Mouse (Mus musculus): Measurements from ENCODE around the gene Hrk.

Gene Hrk

GRCm38 (mm10) chr5:118164581-118164980 lies at the start of gene Hrk:
Gene Hrk (plus strand): TSS chr5:118164648.
- DNase-seq, result no peak

DNA sequence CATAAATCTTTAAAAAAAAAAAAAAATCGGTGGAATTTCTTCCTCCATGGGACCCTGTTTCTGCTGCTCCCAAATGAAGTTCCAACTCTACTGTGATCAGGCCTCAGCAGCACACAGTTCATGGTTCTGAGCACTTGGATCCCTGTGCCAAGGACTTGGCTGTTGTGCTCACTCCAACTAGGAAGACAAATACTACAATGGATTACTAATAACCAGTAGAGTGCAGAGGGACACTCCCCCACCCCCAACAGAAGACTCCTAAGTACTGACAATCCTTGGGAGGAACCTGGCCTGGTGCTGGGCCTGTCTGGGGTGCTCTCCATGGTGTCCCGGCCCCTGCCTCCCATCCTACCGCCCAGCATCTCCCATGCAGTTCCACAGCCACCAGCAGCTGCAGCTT lies 46.1 kb upstream of the Hrk start:
- DNase-seq, result no peak

DNA sequence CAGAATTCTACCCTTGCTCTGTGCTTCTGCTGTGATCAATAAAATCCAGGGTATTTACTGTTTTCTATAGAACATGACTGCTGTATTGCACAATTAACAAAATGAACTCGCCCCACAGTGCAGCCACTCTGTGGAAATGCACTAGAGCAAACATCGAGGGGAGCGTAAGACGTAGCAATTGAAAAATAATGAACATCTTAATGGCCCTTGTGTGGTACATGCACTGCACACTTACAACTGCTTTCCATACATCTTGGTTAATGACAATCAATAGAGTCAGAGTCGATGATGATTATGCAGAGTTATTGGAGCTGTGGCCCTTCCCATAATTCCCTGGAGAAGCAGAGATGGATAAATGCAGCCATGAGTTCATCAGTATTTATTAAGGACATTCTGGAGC lies 45.5 kb upstream of the Hrk start:
- no peak for DNase-seq

GRCm38 (mm10) chr5:118120670-118121069 lies 43.8 kb upstream of the Hrk start:
- DNase-seq, result no peak

DNA sequence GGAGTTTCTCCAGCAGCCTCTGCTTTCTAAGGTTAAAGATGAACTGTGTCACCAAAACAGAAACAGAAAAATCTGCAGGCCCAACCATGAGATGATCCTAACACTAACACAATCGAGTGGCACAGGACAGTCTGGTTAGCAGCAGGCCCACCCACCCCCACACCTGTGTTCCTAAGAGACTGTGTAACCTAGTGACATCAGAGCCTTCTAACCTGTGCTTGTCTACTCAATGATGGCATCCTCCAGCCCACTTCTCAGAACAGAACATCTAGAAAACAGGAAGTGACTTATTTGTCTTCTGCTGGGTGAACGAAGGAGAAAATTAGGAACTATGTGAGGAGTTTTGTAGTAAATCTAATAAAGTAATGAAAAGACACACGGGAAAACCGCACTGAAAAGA lies 42.5 kb upstream of the Hrk start:
- DNase-seq, result no peak

GRCm38 (mm10) chr5:118123096-118123495 lies 41.4 kb upstream of the Hrk start:
- DNase-seq, result no peak

GRCm38 (mm10) chr5:118126671-118127070 lies 37.8 kb upstream of the Hrk start:
- DNase-seq, result no peak

DNA sequence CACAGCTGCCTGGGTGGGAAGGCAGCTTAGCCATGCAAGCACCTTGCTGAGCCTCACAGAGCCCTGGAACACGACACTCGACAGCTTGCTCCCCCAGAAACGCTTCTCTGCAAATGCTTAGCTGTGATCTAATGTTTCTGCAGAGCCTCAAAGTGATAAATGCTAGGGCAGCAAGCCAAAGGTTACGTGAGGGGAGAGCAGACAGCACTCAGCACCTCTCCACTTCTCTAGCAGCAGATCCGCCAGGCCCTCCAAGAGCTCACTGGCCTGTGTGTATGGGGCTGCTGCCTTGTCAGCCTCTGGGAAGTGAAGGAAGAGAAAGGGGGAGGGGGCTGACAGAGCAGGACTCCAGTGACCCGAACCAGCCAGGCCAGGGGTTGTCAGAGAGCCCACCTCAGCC lies 36.2 kb upstream of the Hrk start:
- DNase-seq, result no peak

GRCm38 (mm10) chr5:118128651-118129050 lies 35.8 kb upstream of the Hrk start:
- no peak for DNase-seq

DNA sequence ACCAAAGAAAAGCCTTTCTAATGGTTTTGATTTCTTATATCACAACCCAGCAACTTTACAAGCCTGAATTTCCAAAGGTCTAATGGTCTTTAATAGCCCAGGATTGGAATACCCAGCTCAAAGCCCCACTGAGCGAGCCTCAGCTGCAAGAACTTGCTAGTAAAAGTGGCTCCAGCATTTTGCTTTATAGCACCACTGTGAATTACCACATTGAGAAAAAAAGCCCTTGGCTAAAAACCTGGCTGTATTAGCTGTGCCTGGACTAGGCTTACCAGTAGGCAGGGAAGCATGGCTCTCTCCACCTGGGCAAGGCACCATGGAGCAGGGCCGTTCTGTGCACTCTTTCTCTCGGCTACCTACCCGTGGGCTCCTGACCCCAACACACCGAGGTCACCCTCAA lies 28.1 kb upstream of the Hrk start:
- no peak for DNase-seq

DNA sequence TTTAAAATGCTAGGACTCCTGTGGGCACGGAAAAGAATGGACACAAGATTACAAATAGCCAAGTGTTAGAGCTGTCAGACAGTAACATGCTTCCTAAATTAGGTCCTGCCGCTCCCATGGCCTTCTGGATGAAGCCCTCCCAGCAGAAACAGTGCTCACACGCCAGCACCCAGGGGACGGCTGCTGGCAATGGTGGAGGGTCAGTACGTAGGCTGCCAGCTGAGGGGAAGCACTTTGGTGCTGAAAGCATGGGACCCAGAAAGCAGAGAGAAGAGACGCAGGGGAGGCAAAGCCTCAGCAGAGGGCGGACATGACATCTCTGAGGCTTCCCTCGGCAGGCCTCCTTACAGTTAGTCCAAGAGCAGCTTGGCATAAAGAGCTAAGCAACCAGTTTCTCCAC lies 24.8 kb upstream of the Hrk start:
- no peak for DNase-seq

DNA sequence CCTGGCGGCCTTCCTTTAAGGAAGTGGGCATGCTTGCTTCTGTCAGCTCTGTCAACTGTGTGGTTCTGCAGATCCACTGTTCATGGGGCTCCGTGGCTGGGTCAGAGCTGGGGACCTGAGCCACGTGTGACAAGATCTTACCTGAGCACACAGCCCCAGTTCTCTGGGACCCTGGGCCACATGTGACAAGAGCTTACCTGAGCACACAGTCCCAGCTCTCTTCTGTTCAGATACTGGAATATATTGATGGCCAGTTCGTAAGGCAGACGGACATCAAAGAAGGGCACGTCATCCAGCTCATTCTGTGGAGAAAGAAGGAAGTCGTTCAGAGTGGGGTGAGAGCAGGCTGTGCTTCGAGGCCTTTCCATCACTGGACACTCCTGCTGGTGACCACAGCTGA lies 22.0 kb upstream of the Hrk start:
- no peak for DNase-seq

DNA sequence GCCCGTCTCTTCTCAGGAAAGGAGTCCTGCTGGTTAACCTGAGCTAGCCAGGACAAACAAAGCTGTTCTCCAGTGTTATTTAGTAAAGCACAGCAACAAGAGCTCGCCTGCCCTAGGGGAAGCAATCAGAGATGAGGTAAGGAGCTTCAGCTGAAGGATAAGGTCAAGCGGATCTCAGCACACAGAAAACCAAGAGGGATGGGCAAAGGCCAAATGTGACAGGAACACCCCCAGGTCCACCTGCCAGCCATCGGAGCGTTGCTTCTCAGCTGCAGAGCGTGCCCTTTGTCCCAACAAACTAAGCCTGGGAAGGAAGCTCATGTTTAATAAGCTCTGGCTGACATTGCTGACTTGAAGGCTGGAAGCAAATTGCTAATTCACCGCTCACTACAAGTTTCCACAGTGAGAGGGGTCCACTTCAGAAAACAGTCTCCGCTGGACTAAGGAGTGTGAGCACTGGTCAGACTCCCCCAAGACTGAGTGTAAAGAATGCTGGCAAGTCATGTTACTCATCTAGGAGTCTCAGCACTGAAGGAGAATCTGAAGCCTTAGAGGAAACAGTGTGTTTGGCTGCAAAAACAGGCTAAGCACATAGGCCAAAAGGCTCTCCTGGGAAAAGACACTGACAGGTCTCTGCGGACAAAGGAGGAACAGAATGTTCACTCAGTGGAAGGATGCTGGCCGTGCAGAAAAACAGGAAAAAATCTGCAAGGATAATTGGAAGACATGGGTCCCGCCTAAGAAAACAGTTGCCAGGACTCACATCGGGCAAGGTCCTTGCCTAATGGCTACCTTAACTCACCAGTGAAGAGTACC lies 21.0 kb upstream of the Hrk start:
- no peak for DNase-seq

- no peak for DNase-seq
Observed at GRCm38 (mm10) chr5:118144327-118144726, 20.1 kb upstream of the Hrk start.

DNA sequence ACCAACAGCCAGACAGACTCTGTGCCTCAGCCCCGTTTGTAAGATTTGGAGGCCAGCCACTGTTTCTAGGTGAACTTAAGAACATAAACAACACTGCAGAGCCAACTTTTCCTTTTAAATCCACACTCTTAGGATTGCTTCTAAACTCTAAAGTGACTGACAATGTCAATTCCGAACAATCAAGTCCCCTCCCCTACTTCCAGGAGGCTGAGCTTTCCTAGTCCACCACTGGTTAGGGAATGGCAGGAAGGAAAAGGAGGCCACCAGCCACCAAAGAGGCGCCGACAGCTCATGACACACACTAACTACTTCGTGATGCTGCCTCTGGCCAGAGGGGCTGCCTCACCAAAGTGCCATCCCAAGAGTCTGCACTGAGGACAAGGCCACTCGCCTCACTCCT lies 19.7 kb upstream of the Hrk start:
- DNase-seq, result no peak

DNA sequence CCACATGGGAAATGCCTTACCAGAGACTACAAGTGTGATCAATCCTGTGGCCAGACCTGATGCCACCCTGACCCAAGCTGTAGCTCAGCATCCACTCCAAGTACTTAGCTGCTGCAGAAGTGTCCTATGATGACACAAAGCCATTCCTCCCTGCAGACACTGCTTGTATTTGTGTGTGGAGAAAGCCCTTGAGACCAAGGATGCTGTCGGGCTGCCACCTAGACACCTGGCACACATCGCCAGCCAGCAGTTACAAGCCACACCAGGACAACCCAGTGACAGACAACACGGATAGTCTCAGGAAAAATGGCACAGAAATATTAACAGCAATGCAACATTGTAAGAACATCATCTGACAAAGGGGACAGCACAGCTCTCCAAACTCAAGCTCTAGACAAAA lies 19.0 kb upstream of the Hrk start:
- DNase-seq, result no peak

DNA sequence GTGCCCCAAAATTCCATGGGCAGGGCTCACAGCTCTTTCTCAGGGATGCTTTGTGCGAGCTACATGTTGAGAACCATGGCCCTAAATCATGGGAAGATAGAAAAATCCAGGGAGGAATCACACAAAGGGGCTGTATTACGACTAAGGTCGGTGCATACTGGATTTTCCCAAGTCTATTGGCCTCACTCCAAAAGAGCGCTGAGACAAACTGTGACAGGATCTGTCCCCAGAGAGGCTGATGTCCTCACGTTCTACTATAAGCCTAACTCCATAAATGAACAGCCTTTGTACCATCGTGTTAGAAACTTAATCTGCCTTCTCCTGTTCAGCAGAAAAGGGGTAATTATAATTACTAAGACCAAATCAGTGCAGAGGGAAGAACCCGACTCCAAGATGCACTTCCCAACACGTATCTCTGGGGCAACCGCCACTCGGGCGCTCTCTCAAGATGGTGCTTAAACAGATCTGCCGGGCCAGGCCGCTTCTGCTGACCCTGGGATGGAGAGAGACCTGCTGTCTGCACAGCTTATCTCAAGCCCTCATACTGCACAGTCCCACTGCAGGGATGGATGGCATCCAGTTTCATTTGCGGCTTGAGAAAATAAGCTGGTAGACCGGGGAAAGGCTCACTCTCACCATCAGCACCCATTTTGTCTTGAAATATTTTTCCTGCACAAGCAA lies 18.3 kb upstream of the Hrk start:
- no peak for DNase-seq

DNA sequence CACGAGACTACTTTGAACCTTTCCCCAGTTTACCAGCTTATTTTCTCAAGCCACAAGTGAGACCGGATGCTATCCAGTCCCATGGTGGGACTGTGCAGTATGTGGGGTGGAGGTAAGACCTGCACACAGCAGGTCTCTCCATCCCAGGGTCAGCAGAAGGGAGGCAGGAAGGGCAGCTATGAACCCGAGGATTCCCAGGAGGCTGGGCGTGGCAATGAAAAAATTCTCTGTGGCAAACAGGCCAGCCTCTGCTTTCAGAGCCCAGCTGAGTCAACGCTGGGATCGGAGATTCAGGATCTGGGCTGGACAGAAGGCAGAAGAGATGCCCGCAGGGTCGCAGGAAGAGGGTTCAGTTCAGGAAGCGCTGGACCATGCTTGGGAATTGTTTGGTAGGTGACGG lies 17.2 kb upstream of the Hrk start:
- DNase-seq, result no peak

- DNase-seq, result no peak
Observed at GRCm38 (mm10) chr5:118149711-118150110, 14.7 kb upstream of the Hrk start.

GRCm38 (mm10) chr5:118154839-118155564 lies 9.4 kb upstream of the Hrk start, which contains the start of gene Fbxw8:
Gene Fbxw8 (minus strand): TSS chr5:118155464.
- peak; percentile 90 for DNase-seq

GRCm38 (mm10) chr5:118155565-118155947 lies 8.9 kb upstream of the Hrk start:
- no peak for DNase-seq

DNA sequence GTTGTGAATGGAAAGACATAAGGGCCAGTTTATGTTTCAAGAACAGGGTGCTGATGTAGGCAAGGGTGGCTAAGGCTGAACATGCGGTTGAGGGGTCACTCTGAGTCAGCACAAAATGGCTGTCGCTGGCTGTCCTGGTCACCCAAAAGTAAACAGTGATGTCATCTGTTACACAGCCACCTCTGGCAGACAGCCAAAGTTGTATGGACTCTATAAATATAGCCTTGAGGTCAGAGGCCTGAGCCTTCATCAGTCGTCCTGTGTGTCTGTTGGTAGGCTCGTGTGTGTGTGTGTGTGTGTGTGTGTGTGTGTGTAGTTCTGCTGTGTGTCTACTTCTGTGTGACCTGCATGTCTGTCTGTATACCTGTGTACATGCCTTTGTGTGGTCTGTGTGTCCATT lies 7.5 kb upstream of the Hrk start:
- no peak for DNase-seq

DNA sequence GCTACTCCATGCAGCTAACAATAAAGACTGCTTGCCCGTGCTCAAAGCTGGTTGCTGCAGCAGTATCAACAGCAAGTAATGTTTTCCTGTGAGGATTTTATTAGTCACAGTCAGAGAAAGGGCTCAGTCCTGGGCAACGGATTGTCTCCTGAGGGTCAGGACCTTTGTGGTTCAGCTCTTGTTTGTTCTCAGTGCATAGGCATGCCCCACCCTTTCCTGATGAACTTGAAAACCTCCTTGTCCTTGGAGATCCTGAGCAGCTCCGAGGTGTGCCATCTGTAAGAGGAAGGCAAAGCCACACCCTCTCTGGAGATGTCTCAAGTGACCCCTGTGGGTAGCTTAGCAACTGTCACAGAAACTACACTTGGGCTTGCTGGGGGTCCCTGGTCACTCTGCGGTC lies 3.8 kb upstream of the Hrk start:
- DNase-seq, result no peak

- DNase-seq, result no peak
Observed at GRCm38 (mm10) chr5:118165462-118165861, 1.0 kb downstream of the Hrk start.
